Mouse (Mus musculus) olfactory bulb, adult 2 months (tissue): Measurements from ENCODE around the gene Dohh. TPM values are rescaled to one million over a fixed set of nuclear protein-coding genes. Genes with fewer than 3 reads are reported as not detected.
A peak's percentile ranks its signal among the peaks of the same experiment; 100 is the strongest.

Experiments used
- H3K27ac ChIP-seq: fragments of 200-500 bp; 2 replicates; pipeline ENCODE4 v1.5.1; 2012; ENCODE audit warnings: low read depth, low read length; ENCODE audit not compliant: insufficient read depth
- H3K4me1 ChIP-seq: fragments of 200-500 bp; 2 replicates; pipeline ENCODE4 v1.6.1; 2012; ENCODE audit warnings: low read length; ENCODE audit not compliant: control insufficient read depth, insufficient read depth
- H3K4me3 ChIP-seq: fragments of 200-500 bp; 2 replicates; pipeline ENCODE4 v1.5.1; 2012; ENCODE audit warnings: mild to moderate bottlenecking, low read depth, low read length, moderate library complexity; ENCODE audit not compliant: insufficient read depth
- CTCF ChIP-seq: fragments of 200-500 bp; IDR thresholded peaks from 2 replicates; pipeline ENCODE4 v1.5.1; 2012; ENCODE audit warnings: low read depth, mild to moderate bottlenecking, low read length, moderate library complexity; ENCODE audit not compliant: insufficient read depth
- POLR2A ChIP-seq: fragments of 200-500 bp; IDR thresholded peaks from 2 replicates; pipeline ENCODE4 v1.6.1; 2012; ENCODE audit warnings: mild to moderate bottlenecking, low read depth, low read length, moderate library complexity; ENCODE audit not compliant: insufficient read depth
- WGBS: fragments of 180-500 bp; shearing (Covaris S2); methylation state at CpG from one replicate; pipeline ENCODE4 v1.1.7; 2018; 5-methylcytosine and 5-hydroxymethylcytosine counted together
- polyA plus RNA-seq: library from polyadenylated mRNA; stranded (reverse); fragments of >200 nt; gene quantifications from 2 replicates; pipeline ENCODE4 v1.2.4, GENCODE M21; 2012; ENCODE audit warnings: low replicate concordance; ENCODE audit not compliant: missing spikeins, insufficient read depth, insufficient read length

Dohh gene
- polyA plus RNA-seq, 1 experiment, result not detected

DNA sequence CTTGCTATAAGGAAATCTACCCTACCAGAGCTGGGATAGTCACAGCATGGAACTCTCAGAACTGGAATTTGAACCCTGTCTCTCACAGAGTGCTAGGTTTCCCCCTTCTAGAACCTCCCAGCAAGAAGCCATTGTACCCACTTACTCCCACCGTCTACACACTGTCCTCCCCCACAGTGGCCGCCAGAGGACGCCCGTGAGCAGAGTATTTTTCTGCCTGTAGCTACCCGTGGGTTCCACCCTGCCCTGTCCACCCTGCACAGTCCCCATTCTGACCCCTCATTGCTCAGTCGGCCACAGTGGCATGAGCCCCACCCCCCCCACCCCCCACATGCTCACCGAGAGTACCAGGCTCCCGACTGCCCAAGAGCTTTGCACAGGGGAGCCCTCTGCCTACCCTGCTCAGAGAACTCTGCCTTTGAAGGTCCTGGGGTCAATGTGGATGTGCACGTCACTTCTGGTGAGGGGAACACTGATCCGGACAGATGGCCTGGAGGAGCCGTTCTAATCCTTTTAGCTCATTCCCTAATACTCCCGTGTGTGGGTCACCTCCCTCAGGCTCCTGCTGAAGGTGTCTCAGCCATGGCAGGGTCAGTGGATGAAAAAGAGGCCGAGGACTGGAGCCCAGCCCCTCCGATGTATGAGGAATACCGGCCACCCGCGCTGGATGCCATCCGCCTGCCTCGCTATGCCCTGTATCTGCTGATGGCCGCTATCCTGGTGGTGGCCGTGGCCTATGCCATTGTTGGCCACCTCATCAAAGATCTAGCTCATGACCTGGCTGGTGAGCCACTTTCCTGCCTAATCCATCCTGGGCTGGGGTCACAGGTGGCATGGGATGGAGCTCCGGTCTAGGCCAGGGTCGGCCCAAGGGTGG, 5.8 kb downstream of the Dohh start:
- Histone ChIP-seq H3K27ac (no peak overlapping the region), H3K4me3 (no peak overlapping the region), H3K4me1 (peaks cover 22% of the 10 kb centered on the region)
- no peak for TF ChIP-seq POLR2A
- peak; percentile 93 for TF ChIP-seq CTCF
- 55% methylated on average over 23 of the region's 23 CpGs for WGBS

DNA sequence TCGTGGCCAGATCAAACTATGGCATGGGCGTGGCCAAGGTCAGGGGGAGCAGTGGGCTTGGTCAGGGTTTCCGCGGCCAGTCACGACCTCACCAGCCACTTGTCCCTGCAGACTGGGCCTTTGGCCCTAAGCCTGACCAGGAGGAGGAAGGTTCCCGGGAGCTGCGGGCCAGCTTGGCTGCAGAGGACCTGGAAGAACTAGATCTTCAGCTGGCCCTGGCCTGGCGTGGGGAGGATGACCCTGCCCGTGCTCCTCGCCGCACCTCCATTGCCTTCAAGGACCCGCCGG, 6.4 kb downstream of the Dohh start:
- WGBS, result 90% methylated on average over 13 of the region's 13 CpGs
- H3K4me1 ChIP-seq, result peaks cover 16% of the 10 kb centered on the region
- no peak for TF ChIP-seq CTCF
- no peak for TF ChIP-seq POLR2A
- no peak overlapping the region for H3K27ac ChIP-seq
- no peak overlapping the region for H3K4me3 ChIP-seq

- WGBS, result 88% methylated on average over 6 of the region's 6 CpGs
- H3K4me3 ChIP-seq, result no peak overlapping the region
- no peak for TF ChIP-seq POLR2A
- TF ChIP-seq CTCF, result no peak
- H3K27ac ChIP-seq, result no peak overlapping the region
- peaks cover 19% of the 10 kb centered on the region for H3K4me1 ChIP-seq
Observed at GRCm38 (mm10) chr10:81392270-81392669, 8.0 kb downstream of the Dohh start.

DNA sequence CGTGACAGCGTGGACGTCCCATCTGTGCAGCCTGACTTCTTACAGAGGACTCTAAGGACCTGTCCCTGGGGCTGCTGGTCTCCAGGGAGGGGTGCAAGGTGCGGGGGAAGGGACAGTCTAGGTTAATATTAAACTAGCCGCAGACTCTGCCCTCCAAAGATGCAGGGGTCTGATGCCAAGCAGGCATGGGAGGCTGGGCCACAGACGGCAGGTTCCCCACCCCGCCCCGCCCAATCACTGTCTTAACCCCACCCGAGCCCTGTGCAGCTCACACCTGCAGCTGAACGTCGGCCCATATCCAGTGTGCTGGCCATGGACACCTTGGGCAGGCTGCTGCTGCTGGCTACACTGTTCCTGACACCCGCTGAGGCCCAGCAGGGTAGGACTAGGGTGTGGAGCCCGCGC, 8.6 kb downstream of the Dohh start, which contains the start of gene Smim24:
TSS of gene Smim24 (plus strand) at position 271 of the 405 bp plus-strand sequence.
- H3K4me1 ChIP-seq, result peaks cover 23% of the 10 kb centered on the region
- WGBS, result 72% methylated on average over 14 of the region's 14 CpGs
- no peak within 1 kb of the TSS for H3K27ac ChIP-seq
- H3K4me3 ChIP-seq, result 0 out of 2 replicates have a peak within 1 kb of the TSS, but pooled peaks have one; percentile 8
- TF ChIP-seq CTCF, result no peak
- no peak for TF ChIP-seq POLR2A

GRCm38 (mm10) chr10:81393456-81394063, 9.3 kb downstream of the Dohh start:
- H3K4me3 ChIP-seq, result 0 out of 2 replicates have a peak overlapping the region, but pooled peaks have one; percentile 8
- peaks cover 23% of the 10 kb centered on the region for H3K4me1 ChIP-seq
- no peak overlapping the region for H3K27ac ChIP-seq
- TF ChIP-seq CTCF, result no peak
- TF ChIP-seq POLR2A, result no peak
- WGBS, result 16% methylated on average over 19 of the region's 19 CpGs

- 17% methylated on average over 5 of the region's 5 CpGs for WGBS
- Histone ChIP-seq H3K4me1 (peaks cover 23% of the 10 kb centered on the region), H3K27ac (no peak overlapping the region), H3K4me3 (no peak overlapping the region)
- TF ChIP-seq POLR2A (no peak), CTCF (peak; percentile 87)
Observed at GRCm38 (mm10) chr10:81395127-81395526, 10.9 kb downstream of the Dohh start.

- 76% methylated on average over 4 of the region's 4 CpGs for WGBS
- no peak for TF ChIP-seq CTCF
- TF ChIP-seq POLR2A, result no peak
- no peak overlapping the region for H3K27ac ChIP-seq
Observed at GRCm38 (mm10) chr10:81395865-81396264, 11.6 kb downstream of the Dohh start.

DNA sequence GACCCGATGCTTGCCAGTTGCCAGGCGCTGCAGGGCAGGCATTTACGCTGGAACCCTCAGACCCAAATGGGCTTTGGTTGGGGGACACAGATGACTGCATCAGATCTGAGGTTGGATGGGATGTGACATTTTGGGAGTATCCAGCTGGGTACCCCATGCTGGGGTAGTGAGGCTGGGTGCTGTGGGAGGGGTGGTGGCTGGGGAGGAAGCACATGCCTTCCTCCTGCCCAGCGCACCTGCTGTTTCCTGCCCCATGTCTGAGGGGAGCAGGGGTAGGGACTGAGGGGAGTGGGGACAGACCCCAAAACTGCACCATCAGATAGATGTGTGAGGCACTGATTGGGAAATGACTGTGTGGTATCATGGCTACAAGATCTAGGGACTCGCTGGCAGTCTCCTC, 12.5 kb downstream of the Dohh start:
- peaks cover 38% of the 10 kb centered on the region for H3K4me1 ChIP-seq
- no peak for TF ChIP-seq CTCF
- no peak for TF ChIP-seq POLR2A

More at GRCm38 (mm10) chr10:81395865-81396264, 11.6 kb downstream of the Dohh start:
- H3K4me1 ChIP-seq, result peaks cover 29% of the 10 kb centered on the region
- no peak overlapping the region for H3K4me3 ChIP-seq

DNA sequence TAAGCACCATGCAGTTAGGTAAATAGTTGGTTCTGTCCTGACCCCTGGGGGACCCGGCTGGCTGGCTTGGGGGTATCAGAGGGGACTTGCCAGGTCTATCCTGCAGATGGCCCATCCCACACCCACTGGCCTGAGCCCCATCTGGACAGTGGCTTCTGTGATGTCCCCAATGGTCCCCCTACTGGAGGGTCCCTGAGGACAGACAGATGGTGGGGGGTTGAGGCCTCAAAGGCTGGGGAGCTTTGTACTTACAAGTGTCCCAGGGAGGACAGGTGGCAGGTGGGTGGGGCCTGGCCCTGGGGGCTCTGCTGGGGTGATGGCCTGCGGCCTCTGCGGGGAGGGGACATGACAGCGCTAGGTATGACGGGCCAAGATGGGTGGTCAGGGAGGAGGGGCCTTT, 15.1 kb downstream of the Dohh start:
- TF ChIP-seq POLR2A (no peak), CTCF (no peak)
- Histone ChIP-seq H3K27ac (no peak overlapping the region), H3K4me3 (no peak overlapping the region), H3K4me1 (peaks cover 39% of the 10 kb centered on the region)
- 91% methylated on average over 5 of the region's 5 CpGs for WGBS

More for the DNA sequence above, 12.5 kb downstream of the Dohh start:
- Histone ChIP-seq H3K27ac (no peak overlapping the region), H3K4me3 (no peak overlapping the region)
- 74% methylated on average over 5 of the region's 5 CpGs for WGBS

- peaks cover 39% of the 10 kb centered on the region for H3K4me1 ChIP-seq
- H3K4me3 ChIP-seq, result no peak overlapping the region
- 87% methylated on average over 18 of the region's 18 CpGs for WGBS
- no peak overlapping the region for H3K27ac ChIP-seq
- no peak for TF ChIP-seq POLR2A
- TF ChIP-seq CTCF, result no peak
Observed at GRCm38 (mm10) chr10:81399798-81400308, 15.6 kb downstream of the Dohh start.
